Comparison of ENCODE assay signal across 17 mouse cellular contexts in genomic region chr13:58520028-58520427, GRCm38 (mm10).
DNase-seq lines count a peak whose midpoint lies in the region; ATAC-seq and TF ChIP-seq lines count a peak whose summit lies in the region.
"Had no signal": no experiment of that assay in that cellular context is flagged by ENCODE, and none has a peak within 500 bp of the region (broad histone marks: within the 10 kb centered on the region; RNA-seq: fewer than 3 reads in every experiment).

No protein-coding gene starts in this region.

- no peaks in the 10 kb centered on the region; the same call in 1 of the 2 replicates for H3K27me3 ChIP-seq in liver, embryonic 14.5 days (ENCODE audit: control insufficient read depth, insufficient read depth, low read length)
- H3K27me3 ChIP-seq: neural tube, embryonic 12.5 days had no signal

- DNase-seq in spleen, adult 12 weeks (ENCODE audit: low spot score), result peak; percentile 39
- DNase-seq in spleen, postnatal 14 days (ENCODE audit: low spot score in 2 of 2), result no peak
- DNase-seq in c-Kit-positive CD71-positive TER-119-positive erythroid progenitor cells, embryonic 14.5 days (ENCODE audit: low spot score), result peak; percentile 64
- peak in 2 of 3 experiments; percentile 66 to 72 for DNase-seq in liver, embryonic 14.5 days (ENCODE audit: low read depth in 3 of 3, low spot score in 3 of 3)
- DNase-seq in lung, postnatal 14 days, result no peak
- no peak for DNase-seq in urinary bladder, adult 2 months (ENCODE audit: low spot score)
- DNase-seq: adrenal gland, postnatal 25 days; cerebellum, adult 9-10 months; gastrocnemius, postnatal 14 days; thymus, postnatal 36 days had no signal

- H3K9me3 ChIP-seq in liver, embryonic 14.5 days (ENCODE audit: control insufficient read depth, low read length), result no peaks in the 10 kb centered on the region
- H3K9me3 ChIP-seq: heart, embryonic 15.5 days; lung, embryonic 15.5 days; neural tube, embryonic 12.5 days had no signal

- 37% methylated on average over 9 of the region's 9 CpGs for WGBS in liver, embryonic 14.5 days (ENCODE audit: insufficient replicate concordance)

- peak overlapping the region; percentile 36 for H3K4me2 ChIP-seq in liver, embryonic 14.5 days (ENCODE audit: low read depth)
- H3K4me2 ChIP-seq: heart, embryonic 15.5 days; lung, embryonic 15.5 days; neural tube, embryonic 12.5 days had no signal

- H3K4me3 ChIP-seq in liver, embryonic 14.5 days (ENCODE audit: insufficient read depth in 1 of 2, low read depth in 2 of 2, low read length in 2 of 2), result no peak overlapping the region
- H3K4me3 ChIP-seq: heart, embryonic 15.5 days; layer of hippocampus, adult 2 months; lung, embryonic 15.5 days; neural tube, embryonic 12.5 days had no signal

- peaks cover 34 to 66% of the 10 kb centered on the region in 2 experiments for H3K4me1 ChIP-seq in liver, embryonic 14.5 days (replicated peaks; ENCODE audit: control insufficient read depth in 2 of 2, insufficient read depth in 2 of 2, low read length in 1 of 2)

- peak; percentile 14; the same call in 1 of the 2 replicates for TF ChIP-seq EP300 in liver, embryonic 14.5 days (IDR thresholded peaks at IDR 0.05; ENCODE audit: low read depth)

- no peak for TF ChIP-seq CTCF in liver, embryonic 14.5 days (IDR thresholded peaks at IDR 0.05; ENCODE audit: low read depth)

- peak; percentile 63 for ATAC-seq in liver, embryonic 14.5 days (ENCODE audit: insufficient read depth)
- no peak for ATAC-seq in monocyte, adult 5-6 weeks (replicated peaks; ENCODE audit: insufficient number of reproducible peaks, low FRiP score, low TSS enrichment, poor library complexity, severe bottlenecking)
- ATAC-seq: CD4-positive, CD25-positive, alpha-beta regulatory T cell, adult 4 months; midbrain, embryonic 16.5 days had no signal

- H3K27ac ChIP-seq in liver, embryonic 14.5 days, result peak overlapping the region; percentile 67
- H3K27ac ChIP-seq: heart, embryonic 15.5 days; layer of hippocampus, adult 2 months; lung, embryonic 15.5 days; neural tube, embryonic 12.5 days had no signal

- no peaks in the 10 kb centered on the region for H3K36me3 ChIP-seq in liver, embryonic 14.5 days (replicated peaks; ENCODE audit: control insufficient read depth, insufficient read depth, low read depth)
- H3K36me3 ChIP-seq: heart, embryonic 15.5 days; lung, embryonic 15.5 days; neural tube, embryonic 12.5 days had no signal

- no peak overlapping the region for H3K9ac ChIP-seq in liver, embryonic 14.5 days (replicated peaks)
- H3K9ac ChIP-seq: heart, embryonic 15.5 days; lung, embryonic 15.5 days; neural tube, embryonic 12.5 days had no signal

Comparison
In these comparisons a context has a peak if more than half of its experiments do, and no peak if none do; other contexts are left out.
1. DNase-seq: peak in spleen, adult 12 weeks (single experiment), c-Kit-positive CD71-positive TER-119-positive erythroid progenitor cells, embryonic 14.5 days (single experiment) and liver, embryonic 14.5 days (2 of 3); none in spleen, postnatal 14 days (0 of 2), lung, postnatal 14 days (single experiment) and urinary bladder, adult 2 months (single experiment).